Mouse (Mus musculus) cerebellum, adult 2 months (tissue): ENCODE measurements around the gene Cdcp1.

Experiments used
- CTCF ChIP-seq: fragments of 200-500 bp; IDR thresholded peaks from 2 replicates; pipeline ENCODE4 v1.5.1; 2011; ENCODE audit warnings: low read depth, mild to moderate bottlenecking, control low read depth, low read length, moderate library complexity, borderline replicate concordance; ENCODE audit not compliant: insufficient read depth
- POLR2A ChIP-seq: fragments of 200-500 bp; IDR thresholded peaks from 2 replicates; pipeline ENCODE4 v1.6.1; 2011; ENCODE audit warnings: low read length, control low read depth, borderline replicate concordance; ENCODE audit not compliant: insufficient read depth

DNA sequence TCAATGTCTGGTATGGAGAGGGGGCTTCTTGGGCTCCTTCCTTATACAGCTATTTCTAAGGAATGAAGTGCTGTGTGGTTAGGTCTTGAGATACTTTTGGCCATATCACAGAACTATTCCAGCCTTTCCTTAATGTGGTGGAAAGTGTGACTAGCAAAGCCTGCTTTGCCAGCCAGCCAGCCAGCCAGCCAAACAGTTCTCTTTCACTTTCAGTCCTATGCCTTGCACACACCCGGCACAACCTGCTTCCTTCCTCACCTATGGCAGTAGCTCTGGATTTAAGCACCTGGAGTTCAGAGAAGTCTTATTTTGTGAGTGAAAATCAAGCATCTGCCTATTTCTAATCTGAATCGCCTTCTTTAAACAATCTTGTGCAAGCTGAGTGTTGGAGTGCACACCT is 23.8 kb upstream of the Cdcp1 start:
- no peak for TF ChIP-seq POLR2A
- no peak for TF ChIP-seq CTCF
